In genomic region chr8:108886599-108887255, GRCm38 (mm10) we compare ENCODE assay signal across 8 mouse cellular contexts.
DNase-seq lines count a peak whose midpoint lies in the region; ATAC-seq and TF ChIP-seq lines count a peak whose summit lies in the region.

No protein-coding gene starts in this region.

- no peaks in the 10 kb centered on the region for H3K36me3 ChIP-seq in hindbrain, embryonic 14.5 days (replicated peaks; ENCODE audit: control insufficient read depth, insufficient read depth)

- WGBS in hindbrain, embryonic 14.5 days: 14% methylated on average over 12 of the region's 12 CpGs

- in situ Hi-C loops in Patski (cut with MboI; ENCODE audit: low pct_unique_long_range_greater_than_20kb): no loop called here

- peak; percentile 42 for ATAC-seq in Patski
- peak; percentile 27; the same call in 1 of the 2 replicates for ATAC-seq in hindbrain, embryonic 14.5 days (ENCODE audit: low FRiP score)

- no peaks in the 10 kb centered on the region for H3K9me3 ChIP-seq in hindbrain, embryonic 14.5 days (ENCODE audit: control insufficient read depth, low read length)

- H3K27ac ChIP-seq in hindbrain, embryonic 14.5 days: peak overlapping the region; percentile 67

- no peak overlapping the region for H3K4me2 ChIP-seq in hindbrain, embryonic 14.5 days (replicated peaks)

- TF ChIP-seq CTCF in Patski (IDR thresholded peaks at IDR 0.05): peak; percentile 92

- DNase-seq in Patski (ENCODE audit: low read depth, low spot score): peak; percentile 30
- DNase-seq in cerebellum, postnatal 14 days: peak; percentile 87 to 88
- DNase-seq in frontal cortex, postnatal 25 days (ENCODE audit: low spot score in 2 of 2): peak; percentile 72 to 74
- peak; percentile 81 for DNase-seq in hindbrain, embryonic 14.5 days (ENCODE audit: low spot score)
- peak; percentile 78 to 81 for DNase-seq in layer of hippocampus, postnatal 14 days (ENCODE audit: low spot score in 2 of 2)
- DNase-seq in lung, postnatal 10 days: peak; percentile 94
- DNase-seq in ovary, postnatal 10 days (ENCODE audit: low spot score): peak; percentile 65
- DNase-seq in thymus, postnatal 0 days (ENCODE audit: low spot score): peak; percentile 92

- H3K27me3 ChIP-seq in Patski: no peaks in the 10 kb centered on the region
- H3K27me3 ChIP-seq in hindbrain, embryonic 14.5 days (ENCODE audit: control insufficient read depth, insufficient read depth, low read length): no peaks in the 10 kb centered on the region

- peaks cover 43% of the 10 kb centered on the region for H3K4me1 ChIP-seq in hindbrain, embryonic 14.5 days (replicated peaks; ENCODE audit: control insufficient read depth, insufficient read depth, low read length)

- POLR2A ChIA-PET in Patski (lab: Charles Lee): interaction anchor here (0.6 to 1.5 kb wide), 6 partner anchors 9 to 304 kb away, joined by 3 to 4 read pairs (median 3); no protein-coding TSS in a partner anchor

- no peak overlapping the region for H3K9ac ChIP-seq in hindbrain, embryonic 14.5 days

- CTCF ChIA-PET in Patski (lab: Charles Lee): interaction anchor here (0.8 to 2.8 kb wide), 17 partner anchors 10 to 234 kb away, joined by 3 to 21 read pairs (median 4); no protein-coding TSS in a partner anchor

- no peak overlapping the region for H3K4me3 ChIP-seq in hindbrain, embryonic 14.5 days (replicated peaks; ENCODE audit: low read length)

Comparison
In these comparisons a context has a peak if more than half of its experiments do, and no peak if none do; other contexts are left out.
1. DNase-seq: peak in every context shown above with its lines; median percentile 94 in lung, postnatal 10 days; 92 in thymus, postnatal 0 days; 88 in cerebellum, postnatal 14 days; 81 in hindbrain, embryonic 14.5 days; 80 in layer of hippocampus, postnatal 14 days; 73 in frontal cortex, postnatal 25 days; 65 in ovary, postnatal 10 days; 30 in Patski.